Mouse (Mus musculus) cerebellum, adult 18-20 months (tissue): ENCODE results near the gene Mybbp1a.

ENCODE experiments used
- DNase-seq, 2 experiments: peaks; one replicate each; pipeline ENCODE4 v3.0.0; 2021

The Mybbp1a gene

GRCm38 (mm10) chr11:72481313-72481712, 40.2 kb downstream of the Mybbp1a start:
- no peak for DNase-seq

GRCm38 (mm10) chr11:72481952-72482351, 40.8 kb downstream of the Mybbp1a start:
- no peak for DNase-seq

GRCm38 (mm10) chr11:72484549-72484948, 43.4 kb downstream of the Mybbp1a start:
- DNase-seq = no peak

DNA sequence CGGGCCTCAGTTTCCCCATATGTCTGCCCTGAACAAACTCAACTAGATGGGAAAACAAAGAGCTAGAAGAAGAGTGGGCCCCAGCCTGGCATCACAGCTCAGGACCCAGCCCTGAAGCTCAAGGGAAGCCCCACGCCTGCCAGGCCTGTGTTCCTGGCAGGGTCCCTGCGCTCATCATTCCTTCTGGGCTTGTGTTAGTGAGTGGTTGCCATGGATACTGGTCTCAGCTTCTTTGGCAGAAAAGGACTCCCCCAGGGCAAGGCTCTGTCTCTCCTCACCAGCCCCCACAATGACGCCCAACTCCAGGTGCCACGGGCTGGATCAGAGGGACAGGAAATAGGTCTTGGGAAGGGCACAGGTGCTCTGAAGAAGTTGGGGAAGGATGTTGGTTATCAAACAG, 44.0 kb downstream of the Mybbp1a start:
- no peak for DNase-seq

DNA sequence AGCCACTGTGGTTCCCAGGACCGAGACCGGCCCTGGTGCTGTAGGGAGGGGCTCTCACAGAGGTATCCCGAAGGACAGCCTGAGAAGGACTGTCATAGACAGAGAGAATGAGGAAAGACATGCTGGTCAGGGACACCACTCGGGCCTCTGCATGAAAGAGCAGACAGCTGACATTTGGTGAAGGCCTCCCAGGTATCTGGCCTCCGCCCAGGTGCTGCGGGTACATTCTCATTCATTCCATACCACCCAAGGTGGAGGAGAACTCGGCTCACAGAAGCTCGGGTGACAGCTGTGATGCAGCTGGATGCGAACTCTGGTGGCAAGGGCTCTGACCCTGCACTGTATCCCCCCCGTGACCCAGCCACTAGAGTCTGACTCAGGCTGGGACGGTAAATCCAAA, 44.8 kb downstream of the Mybbp1a start:
- no peak for DNase-seq

DNA sequence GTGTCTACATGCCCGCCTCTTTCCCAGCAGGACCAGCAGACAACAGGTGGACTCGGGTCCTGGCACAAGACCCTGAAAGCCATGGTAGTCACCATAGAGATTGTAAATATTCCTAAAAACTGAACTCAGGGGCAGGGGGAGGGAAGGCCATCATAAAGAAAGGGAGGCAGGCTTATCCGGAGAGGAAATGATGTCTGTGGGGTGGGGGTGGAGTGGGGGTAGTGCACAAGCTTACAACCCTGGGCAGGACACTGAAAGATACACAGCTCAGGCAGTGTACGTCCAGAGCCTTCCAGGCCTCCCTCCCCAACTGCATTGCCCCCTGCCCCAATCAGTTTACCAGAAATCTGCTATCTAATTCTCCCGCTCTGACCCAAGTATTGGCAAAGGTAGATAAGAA, 46.0 kb downstream of the Mybbp1a start:
- no peak for DNase-seq

- DNase-seq = no peak
Measured at GRCm38 (mm10) chr11:72487739-72488138, 46.6 kb downstream of the Mybbp1a start.

GRCm38 (mm10) chr11:72488753-72489271, 47.7 kb downstream of the Mybbp1a start:
- peak; percentile 17 to 40 for DNase-seq

GRCm38 (mm10) chr11:72489397-72489796, 48.2 kb downstream of the Mybbp1a start:
- DNase-seq = no peak

- DNase-seq = peak; percentile 52 to 74
Measured at GRCm38 (mm10) chr11:72489881-72490301, 48.7 kb downstream of the Mybbp1a start, which contains the start of gene Spns2. Gene Spns2 (minus strand): TSS chr11:72489904.

- no peak for DNase-seq
Measured at GRCm38 (mm10) chr11:72491130-72491960, 50.2 kb downstream of the Mybbp1a start.

- no peak for DNase-seq
Measured at GRCm38 (mm10) chr11:72494046-72494988, 53.2 kb downstream of the Mybbp1a start.

DNA sequence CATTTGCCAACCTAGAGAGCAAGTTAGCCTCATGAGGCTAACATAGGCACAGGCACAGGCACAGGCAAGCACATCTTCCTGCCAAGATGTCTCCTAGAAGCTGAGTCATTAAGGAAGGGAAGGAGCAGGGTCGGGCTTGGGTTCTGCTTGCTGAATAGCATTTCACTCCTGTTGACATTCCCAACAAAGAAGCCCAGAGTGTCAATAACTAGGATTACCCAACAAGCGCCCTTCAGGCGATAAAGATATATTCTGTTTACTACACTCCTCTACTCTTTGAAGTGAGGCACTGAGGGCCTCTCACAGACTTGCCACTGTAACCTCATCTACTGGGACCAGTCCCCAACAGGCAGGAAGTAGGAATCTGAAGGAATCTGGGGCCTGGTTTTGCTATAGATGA, 54.9 kb downstream of the Mybbp1a start:
- no peak for DNase-seq

GRCm38 (mm10) chr11:72496775-72497174, 55.6 kb downstream of the Mybbp1a start:
- DNase-seq = no peak

- no peak for DNase-seq
Measured at GRCm38 (mm10) chr11:72497367-72497766, 56.2 kb downstream of the Mybbp1a start.

- DNase-seq = no peak
Measured at GRCm38 (mm10) chr11:72500139-72500538, 59.0 kb downstream of the Mybbp1a start.
